Mouse (Mus musculus): ENCODE results near the gene Nr6a1. TPM values are rescaled to one million over a fixed set of nuclear protein-coding genes. Genes with fewer than 3 reads are reported as not detected.

The Nr6a1 gene
- total and polyA plus RNA-seq, 3 experiments: 5.6 to 6.1 (median 5.8) TPM

- no peak for TF ChIP-seq E2F4 (IDR thresholded peaks at IDR 0.05; ENCODE audit: insufficient replicate concordance, low read depth, low read length)
- TF ChIP-seq MAFK (IDR thresholded peaks at IDR 0.05; ENCODE audit: insufficient replicate concordance, low read length): no peak
- no peak for TF ChIP-seq ETS1 (conservative IDR thresholded peaks at IDR 0.05; ENCODE audit: low read depth, low read length)
- TF ChIP-seq GABPA (IDR thresholded peaks at IDR 0.05; ENCODE audit: insufficient replicate concordance, low read depth, low read length): no peak
- no peak for TF ChIP-seq JUN (IDR thresholded peaks at IDR 0.05; ENCODE audit: insufficient read depth, low read depth, low read length)
- no peak for TF ChIP-seq MAX (IDR thresholded peaks at IDR 0.05; ENCODE audit: low read length)
- TF ChIP-seq POLR2A (IDR thresholded peaks at IDR 0.05; ENCODE audit: low read depth, low read length): no peak
- TF ChIP-seq NRF1 (IDR thresholded peaks at IDR 0.05; ENCODE audit: low read depth, low read length): no peak
- no peak for TF ChIP-seq SIN3A (IDR thresholded peaks at IDR 0.05; ENCODE audit: low read length)
- TF ChIP-seq IRF4 (IDR thresholded peaks at IDR 0.05; ENCODE audit: low read depth, low read length): no peak
- TF ChIP-seq CHD2 (IDR thresholded peaks at IDR 0.05; ENCODE audit: low read length): no peak
- TF ChIP-seq ZC3H11A (IDR thresholded peaks at IDR 0.05; ENCODE audit: low read depth, low read length): no peak
- TF ChIP-seq MXI1 (IDR thresholded peaks at IDR 0.05; ENCODE audit: low read depth, low read length): no peak
- TF ChIP-seq PAX5 (IDR thresholded peaks at IDR 0.05; ENCODE audit: low read length): no peak
- TF ChIP-seq POLR2AphosphoS2 (IDR thresholded peaks at IDR 0.05; ENCODE audit: low read depth, low read length): no peak
- no peak for TF ChIP-seq MYC (IDR thresholded peaks at IDR 0.05; ENCODE audit: low read depth, low read length)
- TF ChIP-seq JUND (conservative IDR thresholded peaks at IDR 0.05; ENCODE audit: low read depth, low read length): no peak
- TF ChIP-seq RCOR1 (conservative IDR thresholded peaks at IDR 0.05; ENCODE audit: low read depth, low read length): no peak
- no peak for TF ChIP-seq USF1 (IDR thresholded peaks at IDR 0.05; ENCODE audit: low read depth, low read length)
- Histone ChIP-seq H3K4me3 (replicated peaks in 1 of 3; ENCODE audit: low read depth in 2 of 3, low read length in 2 of 3, poor library complexity in 1 of 3) (no peak overlapping the region), H3K36me3 (replicated peaks in 1 of 2; ENCODE audit: control insufficient read depth in 1 of 2, insufficient read depth in 1 of 2, low read length in 1 of 2) (no peaks in the 10 kb centered on the region), H3K9ac (ENCODE audit: insufficient read depth, low read depth) (no peak overlapping the region), H3K4me2 (ENCODE audit: insufficient read depth, low read depth, poor library complexity, severe bottlenecking) (no peak overlapping the region), H3K9me3 (replicated peaks; ENCODE audit: low read length) (no peaks in the 10 kb centered on the region), H3K79me2 (replicated peaks; ENCODE audit: control insufficient read depth, extremely low read depth, insufficient read depth, poor library complexity, severe bottlenecking) (no peaks in the 10 kb centered on the region), H3K27me3 (replicated peaks) (no peaks in the 10 kb centered on the region), H3K27ac (ENCODE audit: insufficient read depth, low read depth) (no peak overlapping the region), H3K4me1 (ENCODE audit: control insufficient read depth in 1 of 2, insufficient read depth in 2 of 2) (peaks cover 0 to 20% of the 10 kb centered on the region in 2 experiments; a peak in 2 of 4 replicates)
- no peak for DNase-seq (ENCODE audit: extremely low read depth)
- dilution Hi-C loops (cut with MboI; ENCODE audit: extremely low pct_ligation_motif_present, extremely low pct_unique_long_range_greater_than_20kb, low sequenced_read_pairs) (no loop called here), in situ Hi-C loops (cut with MboI; ENCODE audit: low pct_ligation_motif_present, low pct_unique_long_range_greater_than_20kb, low sequenced_read_pairs) (no loop called here)
Measured at GRCm38 (mm10) chr2:38916947-38917691, 10.4 kb downstream of the Nr6a1 start.

GRCm38 (mm10) chr2:38914965-38915364 lies 12.5 kb downstream of the Nr6a1 start:
- no peaks in the 10 kb centered on the region for H3K79me2 ChIP-seq (replicated peaks; ENCODE audit: control insufficient read depth, extremely low read depth, insufficient read depth, poor library complexity, severe bottlenecking)
- no peak for DNase-seq (ENCODE audit: extremely low read depth)
- no peak overlapping the region for H3K9ac ChIP-seq (ENCODE audit: insufficient read depth, low read depth)
- H3K4me2 ChIP-seq (ENCODE audit: insufficient read depth, low read depth, poor library complexity, severe bottlenecking): no peak overlapping the region
- no peak for TF ChIP-seq POLR2AphosphoS2 (IDR thresholded peaks at IDR 0.05; ENCODE audit: low read depth, low read length)
- TF ChIP-seq SMC3 (IDR thresholded peaks at IDR 0.05; ENCODE audit: low read depth, low read length): no peak
- TF ChIP-seq HCFC1 (IDR thresholded peaks at IDR 0.05; ENCODE audit: low read depth, low read length): no peak
- no peak for TF ChIP-seq JUND (conservative IDR thresholded peaks at IDR 0.05; ENCODE audit: low read depth, low read length)
- TF ChIP-seq NRF1 (IDR thresholded peaks at IDR 0.05; ENCODE audit: low read depth, low read length): no peak
- no peak for TF ChIP-seq CHD1 (IDR thresholded peaks at IDR 0.05; ENCODE audit: low read depth, low read length)
- no peak for TF ChIP-seq USF1 (IDR thresholded peaks at IDR 0.05; ENCODE audit: low read depth, low read length)
- no peak for TF ChIP-seq ZMIZ1 (IDR thresholded peaks at IDR 0.05; ENCODE audit: low read depth, low read length)
- TF ChIP-seq UBTF (IDR thresholded peaks at IDR 0.05; ENCODE audit: low read depth, low read length): no peak
- TF ChIP-seq ELF1 (IDR thresholded peaks at IDR 0.05; ENCODE audit: low read depth, low read length): no peak
- TF ChIP-seq NELFE (IDR thresholded peaks at IDR 0.05; ENCODE audit: low read depth, low read length): no peak
- TF ChIP-seq KAT2A (IDR thresholded peaks at IDR 0.05; ENCODE audit: insufficient replicate concordance, low read length): no peak
- no peak for TF ChIP-seq E2F4 (IDR thresholded peaks at IDR 0.05; ENCODE audit: insufficient replicate concordance, low read depth, low read length)
- no peak for TF ChIP-seq ZC3H11A (IDR thresholded peaks at IDR 0.05; ENCODE audit: low read depth, low read length)
- no peak for TF ChIP-seq MYC (IDR thresholded peaks at IDR 0.05; ENCODE audit: low read depth, low read length)
- TF ChIP-seq PAX5 (IDR thresholded peaks at IDR 0.05; ENCODE audit: low read length): no peak
- TF ChIP-seq ZNF384 (IDR thresholded peaks at IDR 0.05; ENCODE audit: low read depth, low read length): no peak
- TF ChIP-seq MAZ (IDR thresholded peaks at IDR 0.05; ENCODE audit: low read depth, low read length): no peak
- no peak for TF ChIP-seq ETS1 (conservative IDR thresholded peaks at IDR 0.05; ENCODE audit: low read depth, low read length)
- no peak for TF ChIP-seq IRF4 (IDR thresholded peaks at IDR 0.05; ENCODE audit: low read depth, low read length)
- peaks cover 0 to 20% of the 10 kb centered on the region in 2 experiments; a peak in 2 of 4 replicates for H3K4me1 ChIP-seq (ENCODE audit: control insufficient read depth in 1 of 2, insufficient read depth in 2 of 2)
- H3K27ac ChIP-seq (ENCODE audit: insufficient read depth, low read depth): no peak overlapping the region
- dilution Hi-C loops (cut with MboI; ENCODE audit: extremely low pct_ligation_motif_present, extremely low pct_unique_long_range_greater_than_20kb, low sequenced_read_pairs) (no loop called here), in situ Hi-C loops (cut with MboI; ENCODE audit: low pct_ligation_motif_present, low pct_unique_long_range_greater_than_20kb, low sequenced_read_pairs) (no loop called here)
- no peaks in the 10 kb centered on the region for H3K27me3 ChIP-seq (replicated peaks)
- H3K9me3 ChIP-seq (replicated peaks; ENCODE audit: low read length): no peaks in the 10 kb centered on the region
- H3K36me3 ChIP-seq (replicated peaks in 1 of 2; ENCODE audit: control insufficient read depth in 1 of 2, insufficient read depth in 1 of 2, low read length in 1 of 2): no peaks in the 10 kb centered on the region
- no peak overlapping the region for H3K4me3 ChIP-seq (replicated peaks in 1 of 3; ENCODE audit: low read depth in 2 of 3, low read length in 2 of 3, poor library complexity in 1 of 3)
